Mouse (Mus musculus) urinary bladder, postnatal 36 days (tissue): ENCODE measurements at regions not wholly inside any gene's neighbourhood (a gene's known extent, or its start where the extent isn't known, plus 50 kb on each side); places are given as distances from the start of the nearest gene placed in this dataset.

Experiments
- DNase-seq, 2 experiments: peaks; one replicate each; pipeline ENCODE4 v3.0.0; 2022; ENCODE audit warnings: low spot score in 2 of 2, mixed read lengths in 1 of 2

DNA sequence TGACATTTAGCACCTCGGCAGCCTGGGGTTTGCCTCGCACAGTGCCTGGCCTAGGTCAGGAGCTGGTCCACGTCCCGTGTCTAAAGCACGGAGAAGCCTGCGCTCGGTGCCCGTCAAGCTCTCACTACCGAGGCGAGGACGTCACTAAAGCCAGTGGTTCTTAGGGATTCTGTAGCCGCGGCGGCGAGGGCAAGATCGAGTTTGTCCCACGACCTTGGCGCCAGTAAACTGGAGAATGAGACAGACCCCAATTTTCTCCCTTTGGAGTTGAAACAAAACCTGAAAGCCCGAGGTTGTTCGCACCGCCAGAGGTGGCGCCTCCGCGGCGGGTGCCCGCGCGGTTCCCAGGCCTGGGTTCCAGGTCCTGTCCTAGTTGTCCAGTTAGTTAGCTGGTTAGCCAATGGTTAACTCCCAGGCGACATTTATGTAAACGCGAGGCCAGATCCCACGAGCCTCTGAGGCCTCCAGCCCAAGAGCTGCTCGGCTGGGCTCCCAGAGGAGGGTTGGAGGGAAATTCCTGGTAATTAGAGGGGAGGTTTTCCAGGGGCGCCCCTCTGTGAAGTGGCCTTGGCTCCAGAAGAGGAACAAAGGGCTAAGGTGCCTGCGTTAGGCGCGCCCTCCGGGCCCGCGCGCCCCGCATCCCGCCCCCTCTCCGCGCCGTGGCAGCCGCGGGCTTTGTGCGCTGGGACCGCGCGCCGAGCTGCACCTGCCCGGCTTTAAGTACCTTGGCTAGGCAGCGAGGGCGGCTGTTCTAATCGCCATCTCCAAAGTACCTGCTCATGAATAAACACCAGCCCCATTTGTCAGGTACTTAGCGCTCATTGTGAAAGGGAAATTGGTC lies 74.0 kb downstream of the Rhcg start:
- DNase-seq = no peak

DNA sequence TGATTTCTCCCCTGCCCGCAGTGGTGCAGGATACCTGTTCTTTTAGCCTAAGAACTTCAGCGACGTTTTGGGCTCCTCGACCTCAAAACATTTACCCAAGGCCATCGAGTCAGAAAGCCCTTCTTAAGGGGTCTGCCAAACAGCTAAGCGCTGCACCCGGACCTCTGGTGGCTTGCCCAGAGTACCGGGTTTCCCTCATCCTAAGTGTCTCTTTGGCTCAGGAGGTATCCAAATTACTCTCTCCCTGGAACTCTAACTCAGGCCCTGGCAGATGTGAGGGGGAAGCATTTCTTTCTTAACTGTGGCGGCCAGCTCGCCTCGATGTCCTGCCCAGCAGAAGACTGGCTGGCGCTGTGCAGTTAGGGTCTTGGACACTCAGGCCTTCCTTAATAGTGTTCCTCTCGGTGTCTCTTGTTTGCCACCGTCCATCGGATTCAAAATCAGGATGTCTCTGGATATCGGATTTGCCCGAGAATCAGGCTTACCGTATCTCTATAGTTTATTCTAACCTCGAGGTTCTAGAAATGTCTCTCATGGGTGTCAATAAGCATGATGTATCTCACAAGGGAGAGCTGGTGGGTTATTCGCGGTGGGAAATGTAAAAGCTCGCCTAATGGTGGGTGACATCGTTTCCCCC lies 75.0 kb downstream of the Rhcg start:
- DNase-seq = no peak

GRCm38 (mm10) chr7:79540246-79540645 lies 74.1 kb upstream of the Polg start:
- DNase-seq = no peak

- no peak for DNase-seq
Observed at GRCm38 (mm10) chr7:79539426-79539825, 73.3 kb upstream of the Polg start.

DNA sequence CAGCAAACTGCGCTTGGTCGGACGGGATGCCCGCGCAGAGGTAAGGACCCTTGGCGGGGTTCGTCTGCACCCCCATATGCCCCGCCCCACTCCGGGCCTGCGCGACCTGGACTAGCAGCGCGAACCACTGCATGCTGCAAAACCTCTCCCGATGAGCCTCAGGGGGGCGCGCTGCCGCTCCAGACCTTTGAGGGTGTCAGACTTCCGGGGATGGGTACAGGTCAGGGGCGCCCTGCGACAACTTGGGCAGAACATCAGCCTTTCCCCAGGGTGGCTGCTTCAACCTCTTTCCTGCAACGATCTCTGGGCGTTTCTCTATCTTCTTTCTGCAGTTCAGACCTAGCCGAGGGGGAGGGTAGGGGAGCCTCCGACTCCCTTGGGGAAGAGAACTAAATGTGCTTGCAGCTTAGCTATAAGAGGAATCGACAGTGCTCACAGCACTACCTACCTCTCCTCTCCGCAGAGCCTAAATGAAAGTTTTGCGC lies 70.0 kb upstream of the Polg start:
- no peak for DNase-seq

- DNase-seq = no peak
Observed at GRCm38 (mm10) chr7:79535251-79536111, 69.3 kb upstream of the Polg start.

- DNase-seq = no peak
Observed at GRCm38 (mm10) chr7:79534819-79535218, 68.7 kb upstream of the Polg start.

DNA sequence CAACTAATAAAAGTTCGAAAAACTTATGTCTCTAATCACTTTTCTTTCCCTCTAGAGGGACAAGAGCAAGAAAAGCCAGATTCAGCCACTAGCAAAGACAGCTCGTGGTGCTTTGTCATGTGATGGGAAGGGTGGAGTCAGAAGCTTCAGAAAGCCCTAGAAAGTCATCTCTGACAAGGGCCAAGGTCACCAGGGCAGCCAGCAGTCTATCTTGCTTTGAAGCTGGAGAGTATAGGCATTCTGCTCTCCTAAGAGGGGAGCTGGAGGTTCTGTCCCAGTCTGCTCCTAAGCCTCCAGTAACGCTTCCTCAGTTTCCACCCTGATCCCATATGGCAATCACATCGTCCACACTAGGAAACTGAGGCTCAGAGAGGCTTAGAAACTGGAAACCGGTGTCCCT lies 68.2 kb upstream of the Polg start:
- no peak for DNase-seq

DNA sequence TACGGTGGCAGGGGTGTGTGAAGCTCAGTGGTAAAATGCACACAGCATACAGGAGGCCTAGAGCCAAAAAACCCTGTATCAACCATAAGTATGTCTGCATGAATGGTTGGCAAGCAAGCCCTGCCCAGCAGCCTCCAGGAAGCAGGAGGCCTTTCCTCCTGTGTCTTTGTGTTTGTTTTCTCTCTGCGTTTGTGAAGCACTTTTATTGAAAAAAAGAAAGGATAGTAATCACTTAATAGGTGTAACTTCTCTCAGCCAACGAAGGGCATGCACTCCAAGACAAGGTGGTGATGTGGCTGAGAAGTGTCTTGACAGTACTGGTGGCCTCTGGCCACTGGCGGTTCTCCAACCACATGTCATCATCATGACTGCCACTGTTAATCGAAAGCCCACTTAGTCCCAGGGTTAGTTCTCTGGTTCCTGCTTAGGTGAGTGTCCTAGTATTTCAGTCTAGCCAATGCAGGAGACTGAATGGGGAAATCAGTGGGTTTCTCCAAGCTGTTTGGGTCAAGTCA lies 66.5 kb upstream of the Polg start:
- no peak for DNase-seq

GRCm38 (mm10) chr7:79531551-79532356 lies 65.6 kb upstream of the Polg start:
- no peak for DNase-seq

DNA sequence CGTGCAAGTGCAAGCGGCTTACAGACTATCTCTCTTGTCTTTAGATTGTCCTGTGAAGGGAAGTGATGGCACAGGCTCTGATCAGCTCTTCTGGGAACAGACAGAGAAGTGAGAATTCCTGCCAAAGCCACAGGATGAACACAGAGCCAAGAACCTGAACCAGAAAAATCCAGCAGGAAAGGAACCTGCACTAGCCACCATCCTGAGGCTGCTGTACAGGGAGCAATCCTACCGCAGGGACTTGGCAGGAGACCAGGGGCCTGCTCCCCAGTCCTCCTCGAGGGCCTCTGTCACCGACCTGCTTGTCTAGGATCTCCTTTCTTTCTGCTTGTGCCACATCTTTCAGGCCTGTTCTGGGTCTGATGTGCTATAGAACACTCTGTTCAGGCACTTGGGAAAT lies 65.0 kb upstream of the Polg start:
- no peak for DNase-seq

GRCm38 (mm10) chr7:79529480-79529879 lies 63.3 kb upstream of the Polg start:
- no peak for DNase-seq

- no peak for DNase-seq
Observed at GRCm38 (mm10) chr7:79527984-79528383, 61.8 kb upstream of the Polg start.

GRCm38 (mm10) chr7:79525690-79526630 lies 59.8 kb upstream of the Polg start:
- DNase-seq = no peak

GRCm38 (mm10) chr7:79524921-79525320 lies 58.8 kb upstream of the Polg start:
- no peak for DNase-seq

DNA sequence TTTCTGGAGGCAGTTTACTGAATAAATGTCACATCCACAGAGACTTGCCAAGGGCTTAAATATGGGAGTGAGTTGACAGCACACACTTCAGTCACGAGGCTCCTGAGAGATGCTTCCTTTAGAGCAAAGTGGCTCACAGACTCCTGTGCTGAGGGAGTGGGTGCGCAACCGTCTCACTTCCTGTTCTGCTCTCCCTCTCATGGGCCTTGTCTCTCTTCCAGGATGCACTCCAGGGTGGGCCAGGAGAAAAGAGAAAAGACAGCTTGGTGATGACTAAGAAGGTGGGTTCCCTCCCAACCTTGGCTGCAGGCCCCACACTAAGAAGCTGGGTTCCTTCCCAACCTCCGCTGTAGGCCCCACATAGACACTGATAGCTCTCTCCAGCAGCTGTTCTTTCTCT lies 57.5 kb upstream of the Polg start:
- no peak for DNase-seq

DNA sequence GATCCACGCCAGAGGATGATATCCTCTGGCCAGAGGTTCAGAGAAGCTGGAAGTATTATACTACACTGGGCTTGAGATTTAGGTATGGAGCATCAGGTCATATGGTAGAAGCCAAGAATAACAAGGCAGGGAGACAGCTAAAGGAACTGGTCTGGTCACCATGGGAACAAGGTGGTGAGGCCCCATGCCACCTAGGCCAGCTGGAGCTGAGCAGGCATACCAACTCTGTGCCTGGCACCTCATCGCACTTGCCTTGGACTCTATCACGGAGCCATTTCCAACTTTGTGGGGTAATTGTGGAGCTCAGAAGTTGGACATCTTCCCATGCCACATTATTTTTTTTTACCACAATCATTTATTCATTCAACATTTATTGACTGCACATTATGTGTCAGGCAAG lies 55.9 kb upstream of the Polg start:
- no peak for DNase-seq

DNA sequence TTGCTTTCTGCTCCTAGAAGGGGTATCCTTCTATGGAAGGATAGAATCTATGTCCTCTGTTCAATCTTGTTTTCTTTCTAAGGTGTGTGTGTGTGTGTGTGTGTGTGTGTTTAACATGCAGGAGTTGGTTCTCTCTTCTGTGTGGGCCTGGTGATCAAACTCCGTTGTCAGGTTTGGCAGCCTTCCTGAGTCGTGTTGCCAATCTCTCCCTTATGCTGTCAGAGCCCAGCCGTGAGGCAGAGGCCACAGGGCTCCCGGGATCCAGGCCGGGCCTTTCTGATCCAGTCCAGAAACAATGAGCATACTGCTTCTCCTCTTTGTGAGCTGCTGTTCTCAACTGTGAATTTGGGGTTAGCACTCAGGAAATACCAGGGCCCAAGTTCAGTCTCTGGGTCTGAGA lies 55.1 kb upstream of the Polg start:
- no peak for DNase-seq

- DNase-seq = peak in 1 of 2 experiments; percentile 9
Observed at GRCm38 (mm10) chr7:79520222-79520710, 54.1 kb upstream of the Polg start.

- DNase-seq = no peak
Observed at GRCm38 (mm10) chr7:79518928-79519327, 52.8 kb upstream of the Polg start.
